Mouse (Mus musculus) heart, embryonic 11.5 days (tissue): Measurements from ENCODE around the gene Sclt1. TPM values are rescaled to one million over a fixed set of nuclear protein-coding genes. Genes with fewer than 3 reads are reported as not detected.

ENCODE experiments used
- ATAC-seq: fragments of 200-750 bp; cut with Nextera tagmentation; replicated peaks from 2 replicates; pipeline ENCODE4 v1.8.0; 2017; ENCODE audit warnings: moderate library complexity; ENCODE audit not compliant: insufficient number of reproducible peaks, low FRiP score, low TSS enrichment
- H3K27ac ChIP-seq: fragments of 300-500 bp; sonication (generic); 2 replicates; pipeline ENCODE4 v1.5.1; 2014; ENCODE audit warnings: mild to moderate bottlenecking, low read depth, low read length
- H3K27me3 ChIP-seq: fragments of 300-500 bp; sonication (generic); 2 replicates; pipeline ENCODE4 v1.6.1; 2014; ENCODE audit warnings: mild to moderate bottlenecking, low read length, mixed read lengths; ENCODE audit not compliant: control insufficient read depth, insufficient read depth
- H3K36me3 ChIP-seq: fragments of 300-500 bp; sonication (generic); 2 replicates; pipeline ENCODE4 v1.6.1; 2014; ENCODE audit warnings: mild to moderate bottlenecking, low read length, moderate library complexity, mixed read lengths; ENCODE audit not compliant: control insufficient read depth, insufficient read depth
- H3K4me1 ChIP-seq: fragments of 300-500 bp; sonication (generic); 2 replicates; pipeline ENCODE4 v1.6.1; 2014; ENCODE audit warnings: low read length; ENCODE audit not compliant: control insufficient read depth, insufficient read depth
- H3K4me2 ChIP-seq: fragments of 300-500 bp; sonication (generic); 2 replicates; pipeline ENCODE4 v1.6.1; 2014; ENCODE audit warnings: mild to moderate bottlenecking, moderate library complexity
- H3K4me3 ChIP-seq: fragments of 300-500 bp; sonication (generic); 2 replicates; pipeline ENCODE4 v1.5.1; 2014; ENCODE audit warnings: low read depth, low read length
- H3K9ac ChIP-seq: fragments of 300-500 bp; sonication (generic); 2 replicates; pipeline ENCODE4 v1.6.1; 2014; ENCODE audit warnings: mild to moderate bottlenecking, low read depth, low read length, moderate library complexity
- H3K9me3 ChIP-seq: fragments of 300-500 bp; sonication (generic); replicated peaks from 2 replicates; pipeline ENCODE4 v1.6.1; 2016; ENCODE audit warnings: low read length; ENCODE audit not compliant: control insufficient read depth
- WGBS: fragments of 180-500 bp; shearing (Covaris S2); extraction: QIAGEN DNeasy Blood & Tissue Kit; methylation state at CpG from one replicate; pipeline ENCODE4 v1.1.7; 2014; ENCODE audit not compliant: insufficient replicate concordance; 5-methylcytosine and 5-hydroxymethylcytosine counted together
- polyA plus RNA-seq: library from polyadenylated mRNA; unstranded; fragments of >200 nt; fragmentation: Nextera tagmentation; extraction: Ambion mirVana; gene quantifications from 2 replicates; pipeline ENCODE4 v1.2.1, GENCODE M21; 2014

Sclt1 gene
- polyA plus RNA-seq, 1 experiment from 2014 or later = 12.1 TPM

GRCm38 (mm10) chr3:41586917-41587316 lies 155.4 kb downstream of the Sclt1 start:
- WGBS = 77% methylated on average over 7 of the region's 7 CpGs
- Histone ChIP-seq H3K27me3 (no peaks in the 10 kb centered on the region), H3K4me3 (no peak overlapping the region), H3K9me3 (no peaks in the 10 kb centered on the region), H3K27ac (0 out of 2 replicates have a peak overlapping the region, but pooled peaks have one; percentile 54), H3K9ac (no peak overlapping the region), H3K4me2 (no peak overlapping the region), H3K4me1 (peaks cover 24% of the 10 kb centered on the region), H3K36me3 (no peaks in the 10 kb centered on the region)
- ATAC-seq = no peak

- Histone ChIP-seq H3K4me2 (no peak overlapping the region), H3K36me3 (no peaks in the 10 kb centered on the region), H3K27me3 (no peaks in the 10 kb centered on the region), H3K9ac (no peak overlapping the region), H3K4me3 (no peak overlapping the region), H3K4me1 (peaks cover 30% of the 10 kb centered on the region), H3K9me3 (no peaks in the 10 kb centered on the region), H3K27ac (no peak overlapping the region)
- 87% methylated on average over 6 of the region's 6 CpGs for WGBS
- no peak for ATAC-seq
These were observed 156.0 kb downstream of the Sclt1 start for GRCm38 (mm10) chr3:41586330-41586729.

GRCm38 (mm10) chr3:41585548-41585947 lies 156.8 kb downstream of the Sclt1 start:
- Histone ChIP-seq H3K4me3 (no peak overlapping the region), H3K27ac (no peak overlapping the region), H3K9me3 (no peaks in the 10 kb centered on the region), H3K27me3 (no peaks in the 10 kb centered on the region), H3K36me3 (no peaks in the 10 kb centered on the region), H3K4me2 (no peak overlapping the region), H3K9ac (no peak overlapping the region), H3K4me1 (peaks cover 35% of the 10 kb centered on the region)
- 74% methylated on average over 5 of the region's 5 CpGs for WGBS
- no peak for ATAC-seq

GRCm38 (mm10) chr3:41583621-41584020 lies 158.7 kb downstream of the Sclt1 start:
- Histone ChIP-seq H3K4me1 (peaks cover 45% of the 10 kb centered on the region), H3K4me3 (no peak overlapping the region), H3K9ac (no peak overlapping the region), H3K9me3 (no peaks in the 10 kb centered on the region), H3K27ac (no peak overlapping the region), H3K27me3 (no peaks in the 10 kb centered on the region), H3K36me3 (no peaks in the 10 kb centered on the region), H3K4me2 (no peak overlapping the region)
- WGBS = 69% methylated on average over 4 of the region's 4 CpGs
- no peak for ATAC-seq

GRCm38 (mm10) chr3:41583092-41583491 lies 159.2 kb downstream of the Sclt1 start:
- H3K27ac ChIP-seq = no peak overlapping the region
- H3K27me3 ChIP-seq = no peaks in the 10 kb centered on the region
- no peak for ATAC-seq
- H3K9me3 ChIP-seq = no peaks in the 10 kb centered on the region
- WGBS = 95% methylated on average over 14 of the region's 14 CpGs
- H3K36me3 ChIP-seq = no peaks in the 10 kb centered on the region
- no peak overlapping the region for H3K4me2 ChIP-seq
- H3K4me1 ChIP-seq = peaks cover 49% of the 10 kb centered on the region
- no peak overlapping the region for H3K9ac ChIP-seq
- no peak overlapping the region for H3K4me3 ChIP-seq

- H3K36me3 ChIP-seq = no peaks in the 10 kb centered on the region
- ATAC-seq = no peak
- H3K4me3 ChIP-seq = no peak overlapping the region
- no peaks in the 10 kb centered on the region for H3K9me3 ChIP-seq
- WGBS = 78% methylated on average over 7 of the region's 7 CpGs
- H3K27ac ChIP-seq = no peak overlapping the region
- H3K9ac ChIP-seq = no peak overlapping the region
- no peaks in the 10 kb centered on the region for H3K27me3 ChIP-seq
- no peak overlapping the region for H3K4me2 ChIP-seq
- H3K4me1 ChIP-seq = peaks cover 47% of the 10 kb centered on the region
These were observed 160.1 kb downstream of the Sclt1 start for GRCm38 (mm10) chr3:41582256-41582655.

- no peak overlapping the region for H3K4me3 ChIP-seq
- peaks cover 42% of the 10 kb centered on the region for H3K4me1 ChIP-seq
- no peak for ATAC-seq
- 65% methylated on average over 8 of the region's 8 CpGs for WGBS
- no peak overlapping the region for H3K9ac ChIP-seq
- no peaks in the 10 kb centered on the region for H3K27me3 ChIP-seq
- H3K9me3 ChIP-seq = no peaks in the 10 kb centered on the region
- 0 out of 2 replicates have a peak overlapping the region, but pooled peaks have one; percentile 46 for H3K27ac ChIP-seq
- H3K36me3 ChIP-seq = no peaks in the 10 kb centered on the region
- no peak overlapping the region for H3K4me2 ChIP-seq
These were observed 160.9 kb downstream of the Sclt1 start for GRCm38 (mm10) chr3:41581436-41581835.

- no peak overlapping the region for H3K4me3 ChIP-seq
- ATAC-seq = no peak
- H3K9ac ChIP-seq = no peak overlapping the region
- H3K27me3 ChIP-seq = no peaks in the 10 kb centered on the region
- no peak overlapping the region for H3K4me2 ChIP-seq
- no peaks in the 10 kb centered on the region for H3K9me3 ChIP-seq
- H3K4me1 ChIP-seq = peaks cover 47% of the 10 kb centered on the region
- H3K27ac ChIP-seq = no peak overlapping the region
- whole genome bisulfite sequencing = 56% methylated on average over 14 of the region's 14 CpGs
- H3K36me3 ChIP-seq = no peaks in the 10 kb centered on the region
These were observed 161.7 kb downstream of the Sclt1 start for GRCm38 (mm10) chr3:41580401-41581323.

GRCm38 (mm10) chr3:41579873-41580272 lies 162.4 kb downstream of the Sclt1 start:
- no peaks in the 10 kb centered on the region for H3K36me3 ChIP-seq
- H3K9ac ChIP-seq = no peak overlapping the region
- H3K4me2 ChIP-seq = no peak overlapping the region
- H3K4me1 ChIP-seq = peaks cover 55% of the 10 kb centered on the region
- no peaks in the 10 kb centered on the region for H3K27me3 ChIP-seq
- no peak overlapping the region for H3K27ac ChIP-seq
- no peaks in the 10 kb centered on the region for H3K9me3 ChIP-seq
- no peak for ATAC-seq
- no peak overlapping the region for H3K4me3 ChIP-seq
- WGBS = 62% methylated on average over 4 of the region's 4 CpGs
